Mouse (Mus musculus) brain, adult 2 months (tissue): ENCODE measurements at regions not wholly inside any gene's neighbourhood (a gene's known extent, or its start where the extent isn't known, plus 50 kb on each side); places are given as distances from the start of the nearest gene placed in this dataset.

Experiments used
- DNase-seq: peaks from one replicate; pipeline ENCODE4 v3.0.0; 2011; ENCODE audit warnings: low read depth, low spot score

- no peak for DNase-seq
These were observed 377.7 kb downstream of the Sox2 start for GRCm38 (mm10) chr3:35027898-35028297.

- DNase-seq, result peak; percentile 43
These were observed 379.7 kb downstream of the Sox2 start for GRCm38 (mm10) chr3:35029924-35030323.

GRCm38 (mm10) chr3:35033587-35033986 lies 383.4 kb downstream of the Sox2 start:
- DNase-seq, result no peak

GRCm38 (mm10) chr3:35035234-35035633 lies 385.0 kb downstream of the Sox2 start:
- DNase-seq, result no peak

- DNase-seq, result no peak
These were observed 393.5 kb downstream of the Sox2 start for GRCm38 (mm10) chr3:35043705-35044104.

GRCm38 (mm10) chr3:35059438-35059837 lies 409.2 kb downstream of the Sox2 start:
- no peak for DNase-seq

- DNase-seq, result peak; percentile 2
These were observed 409.8 kb downstream of the Sox2 start for GRCm38 (mm10) chr3:35060042-35060441.

GRCm38 (mm10) chr3:35066824-35067223 lies 416.6 kb downstream of the Sox2 start:
- DNase-seq, result peak; percentile 86

GRCm38 (mm10) chr3:35068586-35068985 lies 418.4 kb downstream of the Sox2 start:
- no peak for DNase-seq

GRCm38 (mm10) chr3:35071046-35071445 lies 420.8 kb downstream of the Sox2 start:
- no peak for DNase-seq

- DNase-seq, result no peak
These were observed 429.7 kb downstream of the Sox2 start for GRCm38 (mm10) chr3:35079887-35080286.

- DNase-seq, result no peak
These were observed 434.1 kb downstream of the Sox2 start for GRCm38 (mm10) chr3:35084091-35084867.

GRCm38 (mm10) chr3:35088241-35089080 lies 438.3 kb downstream of the Sox2 start:
- peak; percentile 42 for DNase-seq

GRCm38 (mm10) chr3:35090496-35091133 lies 440.4 kb downstream of the Sox2 start:
- peak; percentile 15 for DNase-seq

- DNase-seq, result no peak
These were observed 442.8 kb downstream of the Sox2 start for GRCm38 (mm10) chr3:35093001-35093400.

GRCm38 (mm10) chr3:35095221-35095620 lies 445.0 kb downstream of the Sox2 start:
- no peak for DNase-seq

GRCm38 (mm10) chr3:35096381-35096780 lies 446.2 kb downstream of the Sox2 start:
- DNase-seq, result no peak

GRCm38 (mm10) chr3:35097766-35098165 lies 447.6 kb downstream of the Sox2 start:
- DNase-seq, result no peak

- DNase-seq, result no peak
These were observed 449.0 kb downstream of the Sox2 start for GRCm38 (mm10) chr3:35099226-35099625.

- no peak for DNase-seq
These were observed 449.7 kb downstream of the Sox2 start for GRCm38 (mm10) chr3:35099876-35100420.

GRCm38 (mm10) chr3:35101286-35101685 lies 451.1 kb downstream of the Sox2 start:
- DNase-seq, result no peak

- DNase-seq, result no peak
These were observed 451.7 kb downstream of the Sox2 start for GRCm38 (mm10) chr3:35101951-35102350.
